Mouse (Mus musculus): ENCODE results near the gene Rarg.
A peak's percentile ranks its signal among the peaks of the same experiment; 100 is the strongest.

Rarg gene

GRCm38 (mm10) chr15:102258581-102259253 lies 1.4 kb upstream of the Rarg start:
- DNase-seq (ENCODE audit: extremely low spot score, low read depth, low spot score) = no peak

GRCm38 (mm10) chr15:102258076-102258470 lies 756 bp upstream of the Rarg start:
- DNase-seq (ENCODE audit: extremely low spot score, low read depth, low spot score) = no peak

- no peak for DNase-seq (ENCODE audit: extremely low spot score, low read depth, low spot score)
These were observed 701 bp downstream of the Rarg start for GRCm38 (mm10) chr15:102256431-102257201.

DNA sequence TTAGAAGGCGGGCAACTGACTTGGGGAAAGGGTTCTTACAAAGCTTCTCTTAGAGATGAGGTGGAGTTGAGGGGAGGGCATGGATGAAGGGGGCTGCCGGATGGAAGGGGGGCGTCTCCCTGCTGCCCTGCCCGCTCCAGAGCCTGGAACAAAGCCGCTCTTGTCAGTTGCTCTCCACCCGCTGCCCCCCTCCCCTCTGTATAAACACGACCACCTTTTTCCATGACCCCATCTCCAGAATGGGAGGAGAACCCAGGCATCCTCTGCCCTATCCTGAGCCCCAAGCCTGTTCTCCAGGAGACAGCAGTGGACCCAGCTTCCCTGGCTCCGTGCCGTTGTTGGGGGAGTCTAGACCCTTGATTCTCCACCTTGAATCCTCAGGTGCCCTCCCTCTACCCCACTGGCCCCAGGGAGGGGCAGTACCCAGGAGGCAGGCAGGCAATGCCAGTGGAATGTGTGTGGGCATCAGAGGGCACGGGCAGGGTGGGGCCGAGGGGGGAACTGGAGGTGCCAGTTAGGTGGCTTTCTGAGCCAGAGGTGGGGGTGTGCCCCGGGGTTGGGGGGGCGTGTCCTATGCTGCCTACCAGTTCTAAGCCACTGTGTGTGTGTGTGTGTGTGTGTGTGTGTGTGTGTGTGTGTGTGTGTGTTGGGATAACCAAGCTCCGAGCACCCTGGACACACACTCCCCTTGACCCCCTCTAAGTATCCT lies 1.6 kb downstream of the Rarg start:
- no peak for DNase-seq (ENCODE audit: extremely low spot score, low read depth, low spot score)

- no peak for DNase-seq (ENCODE audit: extremely low spot score, low read depth, low spot score)
These were observed 6.8 kb downstream of the Rarg start for GRCm38 (mm10) chr15:102250521-102250920.

- no peak for DNase-seq (ENCODE audit: extremely low spot score, low read depth, low spot score)
These were observed 7.3 kb downstream of the Rarg start for GRCm38 (mm10) chr15:102249967-102250366.

DNA sequence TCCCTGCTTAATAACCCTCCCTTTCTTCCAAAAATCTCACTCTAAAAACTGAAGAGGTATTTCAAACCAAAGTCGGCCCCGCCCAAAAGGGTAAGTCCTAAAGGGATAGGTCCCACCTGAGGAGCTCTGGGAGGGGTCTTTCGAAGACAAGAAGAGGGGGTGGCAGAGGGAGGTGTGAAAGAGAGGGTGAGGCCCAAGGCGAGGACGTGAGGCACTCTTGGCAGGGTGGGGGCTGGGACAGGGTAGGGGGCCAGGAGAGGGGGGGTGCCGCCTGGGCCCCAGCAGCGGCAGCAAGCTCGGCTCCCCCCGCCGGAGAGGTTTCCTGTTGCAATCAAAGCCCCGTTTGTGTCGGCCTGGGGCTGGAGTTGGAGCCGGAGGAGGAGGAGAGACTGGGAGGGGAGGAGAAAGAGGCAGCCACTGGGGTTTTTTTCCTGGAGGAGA lies 8.0 kb downstream of the Rarg start:
- no peak for DNase-seq (ENCODE audit: extremely low spot score, low read depth, low spot score)

- no peak for DNase-seq (ENCODE audit: extremely low spot score, low read depth, low spot score)
These were observed 8.5 kb downstream of the Rarg start for GRCm38 (mm10) chr15:102248812-102249191.

DNA sequence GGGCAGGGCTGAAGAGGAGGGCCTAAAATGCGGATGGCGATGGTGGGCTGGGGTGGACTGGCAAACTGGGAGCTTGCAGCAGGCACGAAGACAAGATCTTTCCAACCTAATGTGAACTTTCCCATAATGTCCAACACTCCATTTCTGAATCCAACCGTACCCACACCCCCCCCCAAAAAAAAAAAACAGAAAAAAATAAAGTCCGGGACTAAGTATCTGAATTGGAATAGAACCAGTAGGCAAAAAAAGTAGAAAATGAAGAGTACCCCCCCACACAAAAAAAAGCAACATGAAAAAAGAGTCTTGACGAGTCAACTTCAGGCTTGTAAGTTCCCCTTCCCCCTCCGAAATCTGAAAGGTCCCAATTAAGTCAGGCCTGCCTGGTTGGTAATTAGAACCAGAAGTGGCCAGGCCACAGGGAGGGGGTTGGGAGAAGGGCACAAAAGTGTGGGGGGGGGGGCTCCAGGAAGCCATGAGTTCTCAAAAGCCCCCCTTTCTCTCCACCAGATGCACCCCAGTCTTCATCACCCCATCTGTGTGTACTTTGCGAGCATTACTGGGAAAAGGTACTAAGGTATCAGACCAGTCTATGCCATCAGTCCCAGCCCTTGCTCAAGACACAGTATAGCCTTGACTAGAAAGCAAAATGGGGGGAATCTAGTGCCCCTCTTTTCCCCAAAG lies 9.0 kb downstream of the Rarg start:
- no peak for DNase-seq (ENCODE audit: extremely low spot score, low read depth, low spot score)

DNA sequence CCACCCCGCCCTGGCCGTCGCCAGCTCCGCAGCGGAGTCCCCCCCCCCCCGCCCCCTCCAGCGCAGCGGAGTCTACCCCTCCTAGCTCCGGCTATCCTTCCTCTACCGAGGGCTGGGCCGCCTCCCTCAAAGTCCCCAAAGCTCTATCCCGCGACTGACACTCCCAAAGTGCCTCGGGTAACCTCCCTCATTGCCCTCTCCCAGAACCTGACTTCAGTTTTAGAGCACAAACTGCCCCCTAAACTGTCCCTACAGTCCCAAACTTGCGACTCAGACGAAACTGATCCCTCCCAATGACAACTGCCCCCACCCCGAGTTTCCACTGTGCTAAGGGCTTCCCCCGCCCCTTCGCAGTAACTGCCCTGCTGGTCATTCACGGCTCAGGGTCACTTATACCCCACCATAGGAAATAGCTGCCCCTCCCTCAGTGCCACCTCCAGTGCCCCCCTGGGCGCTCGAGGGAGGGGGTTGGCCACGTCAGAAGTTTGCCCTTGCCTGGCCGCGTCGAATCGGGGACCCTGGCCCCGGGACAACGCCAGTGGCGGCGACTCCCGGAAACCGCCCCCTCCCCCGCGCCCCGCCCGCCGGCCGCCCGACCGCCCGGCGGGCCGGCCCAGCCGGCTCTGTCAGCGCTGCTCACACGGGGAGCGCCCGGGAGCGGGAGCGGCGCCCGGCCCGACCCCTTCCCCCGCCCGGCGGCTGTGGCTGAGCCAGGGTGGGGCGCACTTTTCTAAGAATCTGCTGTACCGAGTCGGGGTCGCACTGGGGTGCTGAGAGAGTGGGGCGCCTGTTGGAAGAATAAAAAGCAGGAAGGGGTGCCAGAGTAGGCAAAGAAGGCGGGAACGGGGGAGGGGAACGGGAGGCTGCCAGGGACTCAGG lies 9.8 kb downstream of the Rarg start:
- no peak for DNase-seq (ENCODE audit: extremely low spot score, low read depth, low spot score)

GRCm38 (mm10) chr15:102246866-102247251 lies 10.5 kb downstream of the Rarg start:
- DNase-seq (ENCODE audit: extremely low spot score, low read depth, low spot score) = peak; percentile 91

DNA sequence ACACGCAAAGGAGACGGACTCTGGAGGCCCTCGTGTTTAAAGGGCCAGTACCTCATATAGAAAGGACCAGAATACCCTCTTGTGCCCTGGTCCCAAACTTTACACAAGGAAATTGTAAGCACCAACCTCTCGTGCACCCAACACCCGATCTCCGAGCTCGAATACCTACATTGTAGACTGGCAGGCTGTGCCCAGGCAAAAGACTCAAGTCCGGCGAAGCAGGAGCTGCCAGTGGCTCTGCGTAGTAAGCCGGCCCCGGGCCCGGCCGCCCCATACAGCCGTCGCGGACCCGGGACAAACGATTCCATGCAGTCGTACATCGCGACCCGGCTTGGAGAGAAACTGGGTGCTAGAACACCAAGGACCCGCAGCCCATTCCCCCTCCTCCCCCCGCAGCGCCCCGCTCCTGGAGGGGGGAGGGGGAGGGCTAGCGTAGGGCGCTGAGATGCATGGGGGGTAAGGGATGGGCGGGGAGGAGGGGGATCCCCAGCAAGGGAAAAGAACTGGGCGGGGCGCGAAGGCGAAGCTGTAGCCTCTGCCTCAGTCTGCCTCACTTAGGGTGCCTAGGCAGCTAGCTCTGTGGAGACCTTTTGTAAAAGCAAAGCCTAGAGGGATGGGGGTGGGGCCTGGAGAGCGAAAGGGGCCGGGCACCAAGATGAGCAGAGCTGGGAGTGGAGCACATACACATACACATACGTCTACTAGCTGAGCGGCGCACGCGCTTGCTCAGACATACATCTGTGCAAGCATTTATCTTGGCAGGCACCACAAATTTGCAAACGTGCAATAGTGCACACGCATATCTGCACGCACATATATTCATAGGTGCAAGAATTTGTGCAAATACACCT lies 11.2 kb downstream of the Rarg start:
- DNase-seq (ENCODE audit: extremely low spot score, low read depth, low spot score) = no peak

DNA sequence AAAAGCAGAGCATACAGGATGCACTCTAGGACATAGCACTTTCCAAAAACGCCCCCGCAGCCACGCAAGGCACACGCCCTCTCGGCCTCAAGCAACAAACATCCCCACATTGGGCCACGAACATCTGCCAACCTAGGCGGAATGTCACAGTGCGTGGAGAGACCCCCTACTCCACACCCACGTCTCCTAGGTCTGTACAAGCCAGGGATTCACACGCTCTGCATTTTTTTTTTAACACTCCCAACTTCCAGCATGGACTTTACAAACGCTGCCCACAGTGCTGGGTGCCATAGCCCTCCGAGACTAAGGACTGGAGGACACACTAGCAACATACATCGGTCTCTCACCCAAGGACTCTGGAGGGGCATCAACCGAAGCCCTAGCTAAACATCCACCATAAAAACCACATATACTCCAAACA lies 11.8 kb downstream of the Rarg start:
- no peak for DNase-seq (ENCODE audit: extremely low spot score, low read depth, low spot score)

DNA sequence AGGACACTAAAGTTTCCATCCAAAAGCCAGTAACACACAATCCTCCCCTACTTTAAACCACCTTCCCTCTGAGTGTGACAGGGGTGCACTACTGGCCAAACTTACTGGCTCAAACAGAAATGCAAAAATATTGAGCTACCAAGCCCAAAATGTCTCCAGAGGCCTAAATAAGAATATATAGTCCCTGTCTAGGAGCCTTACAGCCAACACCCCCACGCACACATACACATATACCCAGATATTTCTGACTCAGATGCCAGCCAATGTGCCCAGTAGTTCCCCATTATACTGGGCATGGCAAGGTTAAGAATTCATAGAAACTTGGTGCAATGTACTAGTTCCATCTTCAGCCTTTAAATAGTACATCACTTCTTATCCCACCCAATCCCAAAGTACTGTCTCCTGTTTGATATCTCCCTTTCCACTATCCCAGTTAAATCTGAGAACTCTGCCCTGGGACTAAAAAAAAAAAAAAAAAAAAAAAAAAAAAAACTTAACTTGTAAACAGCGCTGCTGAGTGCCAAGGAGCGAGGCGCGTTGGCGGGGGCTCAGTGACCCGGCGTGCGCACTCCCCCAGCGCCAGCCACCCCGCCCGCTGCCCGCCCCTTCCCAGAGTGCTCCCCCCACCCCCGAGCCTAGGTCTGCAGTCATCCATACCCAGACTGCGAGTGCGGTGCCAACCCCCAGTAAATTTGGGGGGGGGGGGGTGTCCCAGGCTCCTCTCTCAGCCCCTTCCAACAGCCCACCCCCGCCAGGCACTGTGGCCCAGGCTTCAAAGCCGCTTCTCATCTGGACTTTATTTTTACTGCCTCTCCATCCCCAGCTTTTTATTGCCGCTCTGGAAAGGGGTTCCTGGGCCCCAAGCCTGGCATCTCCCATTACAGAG lies 12.8 kb downstream of the Rarg start:
- no peak for DNase-seq (ENCODE audit: extremely low spot score, low read depth, low spot score)

DNA sequence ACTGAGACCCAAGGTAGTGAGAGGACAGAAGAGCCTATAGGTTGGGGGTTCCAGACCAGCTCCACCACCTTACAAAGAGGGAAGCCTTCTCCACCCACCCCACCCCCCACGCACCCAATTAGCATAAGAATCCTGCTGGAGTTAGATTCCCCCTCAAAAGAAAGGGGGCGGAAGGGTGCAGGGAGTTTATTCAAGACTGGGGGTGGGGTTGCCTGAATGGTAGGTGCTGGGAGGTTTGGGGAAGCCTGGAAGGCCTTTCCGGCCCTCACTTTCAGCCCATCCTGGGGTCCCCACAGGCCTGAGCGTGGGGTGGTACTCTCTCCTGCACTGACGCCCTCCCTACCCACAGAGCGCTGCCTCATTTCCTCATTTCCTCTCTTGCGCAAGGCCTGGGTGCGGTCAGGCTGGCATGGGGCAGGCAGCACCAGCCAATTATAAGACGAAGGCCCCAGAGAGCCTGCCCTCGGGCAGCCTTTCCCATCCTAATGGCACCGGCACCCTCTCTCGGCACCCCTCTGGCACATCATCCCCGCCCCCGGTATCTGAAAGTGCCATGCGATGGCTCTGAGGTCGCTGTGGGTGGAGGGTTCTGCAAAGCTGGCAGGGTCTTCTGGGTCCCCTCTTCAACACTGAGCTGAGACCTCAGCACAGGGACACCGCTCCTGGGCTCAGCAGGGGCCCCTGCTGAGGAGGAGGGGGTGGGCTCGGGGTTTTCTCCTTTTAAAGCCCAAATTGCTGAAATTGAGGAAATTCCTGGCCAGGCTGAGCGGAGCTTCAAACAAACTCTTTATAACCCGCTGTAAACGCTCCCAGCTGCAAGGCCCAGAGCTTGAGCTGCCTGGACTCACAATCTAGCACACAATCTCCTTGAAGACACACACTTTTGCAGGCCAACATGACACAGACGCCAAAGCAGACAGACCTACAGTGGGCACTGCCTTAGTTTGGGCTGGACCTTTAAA lies 13.8 kb downstream of the Rarg start:
- no peak for DNase-seq (ENCODE audit: extremely low spot score, low read depth, low spot score)

DNA sequence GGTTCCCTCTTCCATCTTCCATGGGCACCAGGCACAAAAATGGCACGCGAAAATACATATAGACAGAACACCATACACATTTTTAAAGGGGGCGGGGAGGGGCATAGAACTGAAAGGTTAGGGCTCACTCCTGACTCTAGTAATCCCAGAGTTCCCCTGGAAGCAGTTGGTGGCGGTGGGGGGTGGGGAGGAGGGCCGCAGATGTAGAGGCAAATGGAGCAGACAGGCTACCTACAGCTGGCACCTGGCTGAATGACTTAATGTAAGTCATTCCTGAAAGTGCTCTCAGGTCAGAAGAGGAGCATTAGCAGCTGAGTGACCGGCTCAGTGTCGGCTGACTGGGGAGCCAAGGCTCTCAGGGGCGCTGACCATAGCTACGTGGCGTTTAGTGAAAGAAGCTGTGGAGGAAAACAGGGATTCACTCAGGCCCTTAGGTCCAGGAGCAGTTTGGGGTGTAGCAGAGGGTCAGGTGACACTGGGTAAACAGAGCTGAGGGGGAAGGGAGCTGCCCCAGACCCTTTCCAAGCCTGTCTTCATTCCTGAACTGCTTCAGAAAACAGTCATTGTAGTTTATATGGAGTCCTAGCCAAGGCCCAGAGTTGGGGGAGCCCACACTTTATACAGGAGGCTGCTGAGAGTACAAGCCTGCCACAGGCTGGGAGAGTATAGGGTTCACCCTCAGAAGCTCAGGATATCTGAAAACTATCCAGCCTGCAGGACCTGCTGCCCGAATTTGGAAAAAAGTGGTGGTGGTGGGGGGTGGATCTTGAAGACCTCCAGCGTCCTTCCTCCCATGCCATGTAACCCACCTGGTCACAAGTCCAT lies 14.7 kb downstream of the Rarg start:
- no peak for DNase-seq (ENCODE audit: extremely low spot score, low read depth, low spot score)

GRCm38 (mm10) chr15:102240607-102241006 lies 16.7 kb downstream of the Rarg start:
- DNase-seq (ENCODE audit: extremely low spot score, low read depth, low spot score) = no peak
